Mouse (Mus musculus) right cerebral cortex, postnatal 10 days (tissue): ENCODE measurements around the gene Racgap1.

Source experiments
- DNase-seq, 2 experiments: peaks; one replicate each; pipeline ENCODE4 v3.0.0; 2021; ENCODE audit warnings: low spot score in 2 of 2

Gene Racgap1

GRCm38 (mm10) chr15:99618595-99618994 is 32.9 kb downstream of the Racgap1 start:
- no peak for DNase-seq

GRCm38 (mm10) chr15:99615246-99615645 is 36.2 kb downstream of the Racgap1 start:
- no peak for DNase-seq

GRCm38 (mm10) chr15:99614753-99615152 is 36.7 kb downstream of the Racgap1 start:
- DNase-seq = no peak

- no peak for DNase-seq
Observed at GRCm38 (mm10) chr15:99614273-99614672, 37.2 kb downstream of the Racgap1 start.

DNA sequence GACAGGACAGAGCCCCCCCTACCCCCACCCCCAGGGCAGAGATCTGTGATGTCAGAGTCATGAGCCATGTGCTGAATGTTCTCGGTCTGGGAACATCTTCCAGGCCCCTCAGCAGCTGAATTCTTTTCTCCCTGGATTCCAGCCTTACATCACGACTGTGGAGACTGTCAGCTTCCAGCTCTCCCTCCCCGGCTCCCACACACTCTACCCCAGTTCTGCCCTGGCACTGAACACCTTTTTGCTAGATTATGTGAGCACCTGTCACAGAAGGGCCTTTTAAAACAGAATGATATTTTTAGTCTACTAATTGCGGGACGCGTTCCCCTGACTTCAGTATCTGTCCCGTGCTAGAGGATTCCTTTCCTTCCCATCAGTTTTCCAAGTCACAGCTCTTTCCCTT is 39.9 kb downstream of the Racgap1 start:
- DNase-seq = no peak

DNA sequence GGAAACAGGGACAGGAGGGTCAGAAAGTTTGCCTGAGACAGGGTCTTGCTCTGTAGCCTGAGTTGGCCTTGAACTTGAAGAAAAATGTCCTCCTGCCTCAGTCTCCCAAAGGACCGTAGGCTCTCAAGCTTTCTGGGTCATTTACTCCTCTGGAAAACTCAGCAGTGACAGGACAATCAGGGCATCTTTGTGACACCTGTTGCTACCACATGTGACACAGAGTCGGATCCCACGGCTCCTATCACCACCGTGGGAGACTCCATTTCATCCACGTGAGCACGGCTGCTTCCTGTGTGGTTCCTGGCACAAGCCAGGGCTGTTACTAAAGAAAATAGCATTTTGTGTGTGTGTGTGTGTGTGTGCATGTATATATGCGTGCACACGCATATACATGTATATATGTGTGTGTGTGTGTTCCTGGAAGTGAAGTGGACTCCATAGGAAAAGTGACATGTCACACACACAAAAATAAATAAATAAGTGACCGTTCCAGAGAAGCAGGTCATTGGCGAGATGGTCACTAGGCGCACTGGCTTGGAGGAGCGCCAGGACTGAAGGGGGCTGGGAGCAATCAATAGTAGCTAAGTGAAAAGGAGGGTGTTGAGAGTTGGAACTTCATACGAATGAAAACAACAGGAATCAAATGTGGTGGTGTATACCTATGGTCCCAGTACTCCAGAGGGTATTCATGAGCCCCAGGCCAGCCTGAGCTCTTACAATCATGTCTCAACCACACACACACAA is 42.9 kb downstream of the Racgap1 start:
- DNase-seq = no peak

DNA sequence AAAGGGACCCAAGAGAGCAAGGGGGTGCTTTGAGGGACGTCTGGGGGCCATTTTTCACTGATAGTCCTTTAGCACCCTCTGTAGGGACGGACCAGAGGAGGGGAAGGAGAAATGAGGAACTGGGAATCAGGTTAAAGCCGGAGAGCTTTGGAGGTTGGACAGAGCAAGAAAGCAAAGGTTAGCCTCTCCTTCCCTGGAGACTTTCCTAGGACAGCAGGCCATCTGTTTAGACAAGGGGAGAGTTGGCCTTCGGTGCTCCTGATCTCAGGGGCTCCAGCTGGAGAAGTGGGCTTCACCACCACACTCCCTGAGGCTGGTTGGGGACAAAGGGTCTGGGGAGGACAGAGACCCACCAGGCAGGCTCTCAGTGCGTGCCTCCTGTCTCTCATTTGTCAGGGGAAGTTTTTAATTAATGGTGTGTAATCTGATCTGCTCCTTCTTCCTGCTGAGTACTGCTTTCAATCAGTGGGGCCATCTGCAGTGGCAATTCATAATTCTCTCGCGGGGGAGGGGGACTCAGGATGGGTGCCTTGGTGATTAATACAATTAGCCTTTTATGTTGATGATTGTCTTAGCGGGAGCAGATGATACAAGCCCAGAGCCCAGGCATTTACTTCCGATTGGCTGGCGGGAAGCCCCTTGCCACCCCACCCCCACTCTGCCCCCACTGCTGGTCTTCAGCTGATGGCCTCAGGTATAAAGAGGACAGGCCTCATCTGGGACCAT is 43.9 kb downstream of the Racgap1 start:
- DNase-seq = peak in 1 of 2 experiments; percentile 49

DNA sequence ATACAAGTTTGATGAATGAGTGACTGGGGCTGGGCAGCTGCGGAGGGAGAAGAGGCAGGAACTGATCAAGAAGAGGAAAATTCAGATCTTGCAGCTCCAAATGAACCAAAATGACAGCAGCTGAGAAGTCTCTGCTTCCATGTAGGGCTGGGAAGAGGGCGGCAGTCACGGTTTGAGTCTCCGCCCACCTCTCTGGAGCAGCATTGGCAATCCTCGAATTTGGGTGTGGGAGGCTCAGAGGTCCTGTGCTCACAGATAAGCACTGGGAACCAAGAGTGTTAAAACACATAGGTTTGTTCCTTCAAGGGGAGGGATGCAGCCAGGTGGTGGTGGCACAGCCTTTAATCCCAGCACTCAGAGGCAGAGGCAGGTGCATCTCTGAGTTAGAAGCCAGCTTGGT is 44.9 kb downstream of the Racgap1 start:
- peak in 1 of 2 experiments; percentile 63 for DNase-seq

GRCm38 (mm10) chr15:99605595-99605994 is 45.9 kb downstream of the Racgap1 start:
- peak in 1 of 2 experiments; percentile 52 for DNase-seq

- no peak for DNase-seq
Observed at GRCm38 (mm10) chr15:99603216-99603615, 48.2 kb downstream of the Racgap1 start.

GRCm38 (mm10) chr15:99602206-99602820 is 49.1 kb downstream of the Racgap1 start:
- DNase-seq = no peak

- no peak for DNase-seq
Observed at GRCm38 (mm10) chr15:99601823-99602120, 49.7 kb downstream of the Racgap1 start.

DNA sequence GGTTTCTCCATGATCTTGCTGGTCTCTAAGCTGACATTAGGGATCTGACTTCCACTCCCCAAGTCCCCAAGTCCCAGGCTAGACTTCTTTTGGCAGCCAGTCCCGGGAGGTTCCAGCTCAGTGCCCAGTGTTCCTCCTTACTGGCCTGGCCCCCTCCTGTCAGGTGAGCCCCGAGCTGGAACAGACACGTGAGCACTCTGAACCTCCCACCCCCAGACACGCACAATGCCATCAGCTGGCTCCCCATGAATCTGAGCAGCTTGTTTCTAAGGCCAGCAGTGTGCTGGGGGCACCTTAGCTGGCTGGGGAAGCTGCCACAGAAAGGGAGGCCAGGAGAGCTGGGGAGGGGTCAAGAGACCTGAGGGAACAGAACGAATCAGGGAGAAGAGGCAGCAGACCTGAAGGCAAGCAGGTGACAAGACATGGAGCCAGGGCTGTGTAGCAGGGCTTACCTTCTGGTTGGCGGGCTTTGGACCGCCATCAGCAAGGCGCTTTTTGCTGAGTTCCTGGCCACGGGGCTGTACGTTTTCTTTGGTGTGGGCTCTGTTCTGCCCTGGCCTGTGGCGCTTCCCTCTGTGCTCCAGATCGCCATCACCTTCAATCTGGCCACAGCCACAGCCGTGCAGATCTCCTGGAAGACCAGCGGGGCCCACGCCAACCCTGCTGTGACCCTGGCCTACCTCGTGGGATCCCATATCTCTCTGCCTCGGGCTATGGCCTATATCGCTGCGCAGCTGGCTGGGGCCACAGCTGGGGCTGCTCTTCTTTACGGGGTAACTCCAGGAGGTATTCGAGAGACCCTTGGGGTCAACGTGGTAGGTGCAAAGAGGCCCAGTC is 50.3 kb downstream of the Racgap1 start, which contains the start of gene Aqp6:
Gene Aqp6 (plus strand): TSS at position 415 of the 837 bp plus-strand sequence.
- peak in 1 of 2 experiments; percentile 28 for DNase-seq

- peak; percentile 70 to 71 for DNase-seq
Observed at GRCm38 (mm10) chr15:99599245-99600070, 52.0 kb downstream of the Racgap1 start.

- DNase-seq = no peak
Observed at GRCm38 (mm10) chr15:99597596-99597995, 53.9 kb downstream of the Racgap1 start.

DNA sequence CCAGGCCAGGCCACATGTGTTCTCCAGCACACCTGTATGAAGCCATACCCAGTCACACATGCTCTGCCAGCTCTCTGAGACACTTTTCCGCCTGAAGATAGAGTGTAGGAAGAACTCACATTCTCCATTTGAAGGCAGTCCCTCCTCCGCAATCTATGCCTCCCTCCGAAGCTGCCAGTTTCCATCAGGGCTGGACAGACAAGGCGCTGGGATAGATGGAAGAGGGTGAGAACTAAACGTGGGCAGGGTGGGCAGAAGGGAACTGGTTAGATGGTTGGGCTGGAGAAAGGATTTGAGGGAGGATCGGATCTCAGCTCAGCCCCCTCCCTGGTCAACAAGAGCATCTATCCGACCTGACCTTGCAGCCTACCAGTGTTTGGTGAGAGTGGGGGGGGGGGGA is 54.6 kb downstream of the Racgap1 start:
- peak in 1 of 2 experiments; percentile 33 for DNase-seq

DNA sequence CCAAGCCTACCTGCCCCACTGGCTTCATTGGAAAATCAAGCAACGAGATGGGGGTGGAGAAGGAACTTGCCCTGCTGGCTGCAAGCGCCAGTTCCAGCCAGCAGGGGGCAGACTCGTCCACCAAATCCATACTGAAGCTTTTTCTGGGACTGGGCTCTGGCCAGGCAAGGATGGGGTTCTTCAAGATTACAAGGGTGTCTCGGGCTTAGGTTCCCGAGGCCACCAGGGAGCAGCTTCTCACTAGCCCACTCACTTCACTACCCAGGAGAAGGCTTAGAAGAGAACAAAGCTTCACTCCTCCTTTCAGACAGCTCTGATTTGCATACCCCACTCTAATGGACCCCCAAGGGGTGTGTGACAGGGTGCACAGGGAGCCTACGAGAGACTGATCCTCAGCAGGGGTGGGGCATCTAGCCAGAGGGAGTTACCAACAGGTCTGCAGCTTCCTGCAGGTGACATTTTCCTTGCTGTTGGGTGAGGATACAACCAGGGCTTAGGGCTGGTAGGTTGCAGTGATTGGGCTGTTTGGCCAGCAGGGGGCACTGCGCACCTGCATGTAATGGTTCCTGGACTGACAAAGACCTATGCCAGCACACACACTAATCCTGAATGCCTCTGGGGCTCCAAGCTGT is 55.3 kb downstream of the Racgap1 start:
- DNase-seq = peak; percentile 91 to 92

DNA sequence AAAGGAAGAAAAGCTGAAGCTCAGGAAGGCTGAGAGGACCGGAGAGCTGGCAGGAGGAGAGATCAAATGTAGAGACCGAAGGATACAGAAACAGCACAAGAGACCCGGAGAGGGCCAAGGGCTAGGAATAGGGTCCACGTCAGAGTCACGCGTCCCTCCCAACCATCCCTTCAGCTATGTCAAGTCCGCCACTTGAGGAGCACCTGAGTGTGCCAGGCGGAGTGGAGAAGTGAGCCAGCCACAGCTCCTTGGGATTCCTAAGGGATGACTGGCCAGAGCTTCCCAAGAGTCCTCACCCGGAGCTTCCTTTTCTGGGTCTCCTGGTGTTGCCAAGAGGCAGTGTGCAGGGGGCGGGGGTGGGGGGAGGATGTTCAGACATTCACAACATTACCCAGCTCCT is 56.5 kb downstream of the Racgap1 start:
- peak in 1 of 2 experiments; percentile 25 for DNase-seq

- peak in 1 of 2 experiments; percentile 27 for DNase-seq
Observed at GRCm38 (mm10) chr15:99592877-99593276, 58.6 kb downstream of the Racgap1 start.

DNA sequence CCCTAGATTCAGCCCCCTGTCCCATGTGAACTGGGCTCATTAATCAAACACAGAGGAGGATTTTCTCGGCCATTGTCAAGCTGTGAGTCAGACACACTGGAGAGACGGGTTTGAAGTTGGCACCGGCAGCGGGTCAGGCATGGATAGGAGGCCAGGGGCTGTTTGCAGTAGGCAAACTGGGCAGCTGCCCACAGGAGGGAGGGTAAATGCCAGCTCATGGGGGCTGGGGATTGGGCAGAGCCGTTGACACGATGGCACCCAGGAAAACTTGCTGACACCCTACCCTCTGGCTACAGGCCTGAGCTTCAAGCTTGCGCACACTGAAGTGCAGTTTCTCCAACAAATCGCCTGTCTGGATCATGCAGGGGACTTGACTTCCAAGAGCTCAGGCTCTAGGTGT is 59.3 kb downstream of the Racgap1 start:
- peak in 1 of 2 experiments; percentile 26 for DNase-seq
